ENCODE assay signal across 8 mouse cellular contexts in the genomic region with DNA sequence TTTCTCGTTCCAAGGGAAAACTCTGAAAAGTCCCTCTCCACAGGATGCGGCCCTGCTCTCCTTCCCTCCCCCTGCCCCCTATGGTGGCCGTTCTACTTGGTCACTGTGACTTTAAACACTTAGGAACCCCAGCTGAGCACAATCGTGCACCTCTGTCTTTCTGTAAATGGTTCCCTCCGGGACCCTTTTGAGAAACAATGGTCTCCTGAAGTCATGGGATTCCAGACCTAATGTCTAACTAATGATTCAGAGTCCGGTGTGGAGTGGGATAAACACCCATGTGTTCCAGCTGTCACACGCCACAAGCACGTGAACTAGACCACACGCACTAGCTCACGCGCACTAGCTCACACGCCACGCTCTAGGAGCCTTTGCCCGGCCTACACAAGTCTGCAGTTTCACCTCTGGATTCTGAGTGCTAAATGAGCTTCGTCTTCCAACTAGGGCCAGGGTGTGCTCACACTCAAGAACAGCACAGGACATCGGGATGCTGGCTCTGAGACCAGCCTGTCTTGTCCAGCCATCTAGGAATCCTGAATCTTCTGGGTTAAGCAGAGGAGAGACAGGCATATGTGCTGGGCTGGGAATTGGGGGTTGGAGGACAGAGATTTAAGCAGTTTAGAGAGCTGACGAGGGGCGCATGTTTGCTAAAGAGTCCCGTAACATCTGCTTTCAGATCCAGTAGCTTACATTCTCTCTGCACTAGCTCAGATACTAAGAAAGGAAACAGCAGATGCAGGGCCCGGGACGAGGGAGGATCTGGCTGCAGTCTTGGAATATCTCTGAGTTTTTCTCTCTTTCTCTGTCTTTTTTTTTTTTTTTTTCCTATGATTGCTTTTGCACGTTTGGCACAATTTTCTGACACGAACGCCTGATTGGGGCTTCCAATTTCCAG.
A peak's percentile ranks its signal among the peaks of the same experiment; 100 is the strongest.
DNase-seq lines count a peak whose midpoint lies in the region; ATAC-seq lines count a peak whose summit lies in the region.

No protein-coding gene starts in this region.

- H3K27me3 ChIP-seq in embryonic facial prominence, embryonic 10.5 days (replicated peaks; ENCODE audit: low read depth, poor library complexity, severe bottlenecking), result no peaks in the 10 kb centered on the region
- H3K27me3 ChIP-seq in heart, embryonic 12.5 days (replicated peaks), result no peaks in the 10 kb centered on the region
- H3K27me3 ChIP-seq in liver, embryonic 13.5 days, result no peaks in the 10 kb centered on the region; the same call in 1 of the 2 replicates
- no peaks in the 10 kb centered on the region for H3K27me3 ChIP-seq in stomach, embryonic 14.5 days (ENCODE audit: control insufficient read depth, insufficient read depth, low read length)

- peak; percentile 55 for DNase-seq in layer of hippocampus, adult 11-12 months (ENCODE audit: low spot score)
- DNase-seq in layer of hippocampus, postnatal 25 days (ENCODE audit: extremely low spot score in 1 of 2, low spot score in 1 of 2), result no peak
- DNase-seq in embryonic facial prominence, embryonic 10.5 days (ENCODE audit: low spot score), result no peak
- no peak for DNase-seq in liver, embryonic 13.5 days
- DNase-seq in MN1 (ENCODE audit: low spot score), result no peak

- peak overlapping the region; percentile 14; the same call in 1 of the 2 replicates for H3K27ac ChIP-seq in embryonic facial prominence, embryonic 10.5 days (replicated peaks)
- peak overlapping the region; percentile 29 for H3K27ac ChIP-seq in heart, embryonic 12.5 days (ENCODE audit: poor library complexity, severe bottlenecking)
- peak overlapping the region; percentile 18 for H3K27ac ChIP-seq in liver, embryonic 13.5 days
- peak overlapping the region; percentile 94 for H3K27ac ChIP-seq in stomach, embryonic 14.5 days (ENCODE audit: low read length)

- H3K9ac ChIP-seq in heart, embryonic 12.5 days, result no peak overlapping the region
- no peak overlapping the region for H3K9ac ChIP-seq in liver, embryonic 13.5 days
- H3K9ac ChIP-seq in stomach, embryonic 14.5 days (replicated peaks; ENCODE audit: low read depth, low read length), result no peak overlapping the region

- no peak for ATAC-seq in heart, embryonic 12.5 days (ENCODE audit: insufficient number of reproducible peaks, low FRiP score)
- no peak for ATAC-seq in liver, embryonic 13.5 days (ENCODE audit: low read depth)
- ATAC-seq in stomach, embryonic 14.5 days (ENCODE audit: insufficient number of reproducible peaks, insufficient read depth, low FRiP score, low read depth), result peak; percentile 48; the same call in 1 of the 2 replicates
- ATAC-seq in megakaryocyte progenitor cell, adult 5-6 weeks (replicated peaks; ENCODE audit: poor library complexity), result no peak

- H3K4me2 ChIP-seq in heart, embryonic 12.5 days, result peak overlapping the region; percentile 36
- no peak overlapping the region for H3K4me2 ChIP-seq in liver, embryonic 13.5 days
- no peak overlapping the region for H3K4me2 ChIP-seq in stomach, embryonic 14.5 days (replicated peaks; ENCODE audit: low read depth, low read length)

- H3K9me3 ChIP-seq in embryonic facial prominence, embryonic 10.5 days, result no peaks in the 10 kb centered on the region
- H3K9me3 ChIP-seq in heart, embryonic 12.5 days (replicated peaks), result no peaks in the 10 kb centered on the region
- H3K9me3 ChIP-seq in liver, embryonic 13.5 days (replicated peaks), result no peaks in the 10 kb centered on the region
- no peaks in the 10 kb centered on the region for H3K9me3 ChIP-seq in stomach, embryonic 14.5 days (ENCODE audit: control insufficient read depth, low read depth, low read length)

- no peak overlapping the region for H3K4me3 ChIP-seq in embryonic facial prominence, embryonic 10.5 days
- H3K4me3 ChIP-seq in heart, embryonic 12.5 days, result no peak overlapping the region
- H3K4me3 ChIP-seq in liver, embryonic 13.5 days (replicated peaks), result no peak overlapping the region
- no peak overlapping the region for H3K4me3 ChIP-seq in stomach, embryonic 14.5 days (ENCODE audit: low read depth, low read length)

- no peaks in the 10 kb centered on the region for H3K36me3 ChIP-seq in embryonic facial prominence, embryonic 10.5 days (replicated peaks)
- H3K36me3 ChIP-seq in heart, embryonic 12.5 days, result no peaks in the 10 kb centered on the region
- H3K36me3 ChIP-seq in liver, embryonic 13.5 days, result no peaks in the 10 kb centered on the region
- no peaks in the 10 kb centered on the region for H3K36me3 ChIP-seq in stomach, embryonic 14.5 days (ENCODE audit: control insufficient read depth, insufficient read depth, low read length)

- WGBS in embryonic facial prominence, embryonic 10.5 days, result 70% methylated on average over 24 of the region's 24 CpGs
- 53% methylated on average over 24 of the region's 24 CpGs for WGBS in heart, embryonic 12.5 days
- WGBS in liver, embryonic 13.5 days (ENCODE audit: insufficient replicate concordance), result 62% methylated on average over 24 of the region's 24 CpGs
- WGBS in stomach, embryonic 14.5 days, result 48% methylated on average over 24 of the region's 24 CpGs

- peaks cover 33% of the 10 kb centered on the region for H3K4me1 ChIP-seq in embryonic facial prominence, embryonic 10.5 days
- peaks cover 52% of the 10 kb centered on the region for H3K4me1 ChIP-seq in heart, embryonic 12.5 days (replicated peaks)
- no peaks in the 10 kb centered on the region for H3K4me1 ChIP-seq in liver, embryonic 13.5 days (replicated peaks)
- H3K4me1 ChIP-seq in stomach, embryonic 14.5 days (ENCODE audit: control insufficient read depth, insufficient read depth, low read length), result peaks cover 34% of the 10 kb centered on the region

Comparison
In these comparisons a context has a peak if more than half of its experiments do, and no peak if none do; other contexts are left out.
1. H3K27ac ChIP-seq: peak in every context shown above with its lines; median percentile 94 in stomach, embryonic 14.5 days; 29 in heart, embryonic 12.5 days; 18 in liver, embryonic 13.5 days; 14 in embryonic facial prominence, embryonic 10.5 days.